Mouse (Mus musculus): ENCODE results near the gene Ly6g6e.
"Not testable (repeated sequence)": the region's sequence is repeated elsewhere in the genome, so short reads cannot be mapped to it uniquely, and the experiment has no call there.

Ly6g6e gene

GRCm38 (mm10) chr17:35076507-35077176 is at the start of gene Ly6g6e:
TSS of gene Ly6g6e (plus strand) at chr17:35076902.
- no peak for DNase-seq (ENCODE audit: low read depth, low spot score)

GRCm38 (mm10) chr17:35027277-35028068 is 49.2 kb upstream of the Ly6g6e start, which contains the start of gene Sapcd1:
TSS of gene Sapcd1 (minus strand) at chr17:35028016.
- peak; percentile 84 for DNase-seq (ENCODE audit: low read depth, low spot score)

GRCm38 (mm10) chr17:35028315-35028714 is 48.4 kb upstream of the Ly6g6e start:
- DNase-seq (ENCODE audit: low read depth, low spot score) = no peak

- no peak for DNase-seq (ENCODE audit: low read depth, low spot score)
Observed at GRCm38 (mm10) chr17:35029691-35030532, 46.8 kb upstream of the Ly6g6e start.

GRCm38 (mm10) chr17:35031272-35031671 is 45.4 kb upstream of the Ly6g6e start:
- DNase-seq (ENCODE audit: low read depth, low spot score) = no peak

GRCm38 (mm10) chr17:35031880-35032279 is 44.8 kb upstream of the Ly6g6e start:
- DNase-seq (ENCODE audit: low read depth, low spot score) = no peak

GRCm38 (mm10) chr17:35032323-35032870 is 44.3 kb upstream of the Ly6g6e start:
- DNase-seq (ENCODE audit: low read depth, low spot score) = peak; percentile 48

- DNase-seq (ENCODE audit: low read depth, low spot score) = not testable (repeated sequence)
Observed at GRCm38 (mm10) chr17:35033703-35034102, 43.0 kb upstream of the Ly6g6e start.

- no peak for DNase-seq (ENCODE audit: low read depth, low spot score)
Observed at GRCm38 (mm10) chr17:35034896-35035295, 41.8 kb upstream of the Ly6g6e start.

GRCm38 (mm10) chr17:35039121-35039873 is 37.4 kb upstream of the Ly6g6e start:
- no peak for DNase-seq (ENCODE audit: low read depth, low spot score)

- no peak for DNase-seq (ENCODE audit: low read depth, low spot score)
Observed at GRCm38 (mm10) chr17:35043794-35044193, 32.9 kb upstream of the Ly6g6e start.

- no peak for DNase-seq (ENCODE audit: low read depth, low spot score)
Observed at GRCm38 (mm10) chr17:35044904-35045806, 31.5 kb upstream of the Ly6g6e start.

GRCm38 (mm10) chr17:35045807-35046680 is 30.7 kb upstream of the Ly6g6e start:
- peak; percentile 57 for DNase-seq (ENCODE audit: low read depth, low spot score)

- peak; percentile 100 for DNase-seq (ENCODE audit: low read depth, low spot score)
Observed at GRCm38 (mm10) chr17:35046681-35047455, 29.8 kb upstream of the Ly6g6e start, which contains the start of gene Msh5. TSS of gene Msh5 (minus strand) at chr17:35046745.

- DNase-seq (ENCODE audit: low read depth, low spot score) = no peak
Observed at GRCm38 (mm10) chr17:35047688-35048087, 29.0 kb upstream of the Ly6g6e start.

- DNase-seq (ENCODE audit: low read depth, low spot score) = peak; percentile 78
Observed at GRCm38 (mm10) chr17:35048149-35048931, 28.4 kb upstream of the Ly6g6e start.

GRCm38 (mm10) chr17:35048932-35049440 is 27.7 kb upstream of the Ly6g6e start:
- peak; percentile 58 for DNase-seq (ENCODE audit: low read depth, low spot score)

All from A20 (cell line).